Mouse (Mus musculus): ENCODE measurements at regions not wholly inside any gene's neighbourhood (a gene's known extent, or its start where the extent isn't known, plus 50 kb on each side); places are given as distances from the start of the nearest gene placed in this dataset.
A peak's percentile ranks its signal among the peaks of the same experiment; 100 is the strongest.
"Not testable (repeated sequence)": the region's sequence is repeated elsewhere in the genome, so short reads cannot be mapped to it uniquely, and the experiment has no call there.

- 10% methylated on average over 2 of the region's 2 CpGs for WGBS
- Histone ChIP-seq H3K36me3 (no peaks in the 10 kb centered on the region), H3K27me3 (ENCODE audit: insufficient read depth, poor library complexity, severe bottlenecking) (peaks cover 32% of the 10 kb centered on the region), H3K27ac (no peak overlapping the region), H3K4me3 (no peak overlapping the region), H3K4me1 (0 out of 2 replicates have a peak, but pooled peaks cover 3% of the 10 kb centered on the region), H3K9me3 (no peaks in the 10 kb centered on the region)
- DNase-seq (ENCODE audit: low spot score) = no peak
These were observed 114.2 kb downstream of the Nectin1 start for GRCm38 (mm10) chr9:43857988-43858387.

GRCm38 (mm10) chr9:43858761-43859160 lies 115.0 kb downstream of the Nectin1 start:
- peaks cover 8% of the 10 kb centered on the region for H3K4me1 ChIP-seq
- no peak overlapping the region for H3K27ac ChIP-seq
- peaks cover 39% of the 10 kb centered on the region for H3K27me3 ChIP-seq (ENCODE audit: insufficient read depth, poor library complexity, severe bottlenecking)
- H3K9me3 ChIP-seq = no peaks in the 10 kb centered on the region
- DNase-seq (ENCODE audit: low spot score) = no peak
- H3K36me3 ChIP-seq = no peaks in the 10 kb centered on the region
- no peak overlapping the region for H3K4me3 ChIP-seq
- 30% methylated on average over 6 of the region's 6 CpGs for WGBS

GRCm38 (mm10) chr9:43860264-43860663 lies 116.5 kb downstream of the Nectin1 start:
- Histone ChIP-seq H3K9me3 (no peaks in the 10 kb centered on the region), H3K4me3 (no peak overlapping the region), H3K4me1 (peaks cover 21% of the 10 kb centered on the region), H3K27me3 (ENCODE audit: insufficient read depth, poor library complexity, severe bottlenecking) (peaks cover 53% of the 10 kb centered on the region), H3K36me3 (no peaks in the 10 kb centered on the region), H3K27ac (no peak overlapping the region)
- WGBS = 89% methylated on average over 2 of the region's 2 CpGs
- no peak for DNase-seq (ENCODE audit: low spot score)

- peaks cover 50% of the 10 kb centered on the region for H3K27me3 ChIP-seq (ENCODE audit: insufficient read depth, poor library complexity, severe bottlenecking)
- no peaks in the 10 kb centered on the region for H3K9me3 ChIP-seq
- 31% methylated on average over 10 of the region's 10 CpGs for WGBS
- no peaks in the 10 kb centered on the region for H3K36me3 ChIP-seq
- H3K4me3 ChIP-seq = no peak overlapping the region
- DNase-seq (ENCODE audit: low spot score) = no peak
- peaks cover 21% of the 10 kb centered on the region for H3K4me1 ChIP-seq
- no peak overlapping the region for H3K27ac ChIP-seq
These were observed 117.6 kb downstream of the Nectin1 start for GRCm38 (mm10) chr9:43861375-43861774.

GRCm38 (mm10) chr9:43862034-43862433 lies 118.2 kb downstream of the Nectin1 start:
- H3K36me3 ChIP-seq; H3K9me3 ChIP-seq; H3K27ac ChIP-seq; DNase-seq (ENCODE audit: low spot score); H3K4me3 ChIP-seq: not testable (repeated sequence)
- peaks cover 50% of the 10 kb centered on the region for H3K27me3 ChIP-seq (ENCODE audit: insufficient read depth, poor library complexity, severe bottlenecking)
- peaks cover 21% of the 10 kb centered on the region for H3K4me1 ChIP-seq
- WGBS = 21% methylated on average over 11 of the region's 11 CpGs

- no peak for DNase-seq (ENCODE audit: low spot score)
- 1% methylated on average over 30 of the region's 30 CpGs for WGBS
- H3K4me3 ChIP-seq = peak overlapping the region; percentile 47
- peaks cover 18% of the 10 kb centered on the region for H3K4me1 ChIP-seq
- peaks cover 50% of the 10 kb centered on the region for H3K27me3 ChIP-seq (ENCODE audit: insufficient read depth, poor library complexity, severe bottlenecking)
- H3K27ac ChIP-seq = no peak overlapping the region
- no peaks in the 10 kb centered on the region for H3K9me3 ChIP-seq
- no peaks in the 10 kb centered on the region for H3K36me3 ChIP-seq
These were observed 120.0 kb downstream of the Nectin1 start for GRCm38 (mm10) chr9:43863609-43864397.

- no peak overlapping the region for H3K4me3 ChIP-seq
- H3K36me3 ChIP-seq = no peaks in the 10 kb centered on the region
- H3K4me1 ChIP-seq = peaks cover 18% of the 10 kb centered on the region
- H3K27ac ChIP-seq = no peak overlapping the region
- H3K27me3 ChIP-seq (ENCODE audit: insufficient read depth, poor library complexity, severe bottlenecking) = peaks cover 52% of the 10 kb centered on the region
- no peaks in the 10 kb centered on the region for H3K9me3 ChIP-seq
- DNase-seq (ENCODE audit: low spot score) = no peak
- WGBS = 72% methylated on average over 12 of the region's 12 CpGs
These were observed 123.0 kb downstream of the Nectin1 start for GRCm38 (mm10) chr9:43866802-43867201.

GRCm38 (mm10) chr9:43873841-43874240 lies 130.1 kb downstream of the Nectin1 start:
- no peak for DNase-seq (ENCODE audit: low spot score)
- Histone ChIP-seq H3K4me1 (no peaks in the 10 kb centered on the region), H3K36me3 (no peaks in the 10 kb centered on the region), H3K27me3 (ENCODE audit: insufficient read depth, poor library complexity, severe bottlenecking) (peaks cover 37% of the 10 kb centered on the region), H3K27ac (no peak overlapping the region), H3K9me3 (no peaks in the 10 kb centered on the region), H3K4me3 (no peak overlapping the region)
- 76% methylated on average over 2 of the region's 2 CpGs for WGBS

- 76% methylated on average over 5 of the region's 5 CpGs for WGBS
- H3K36me3 ChIP-seq = no peaks in the 10 kb centered on the region
- H3K4me1 ChIP-seq = peaks cover 3% of the 10 kb centered on the region
- no peaks in the 10 kb centered on the region for H3K9me3 ChIP-seq
- H3K27ac ChIP-seq = no peak overlapping the region
- H3K4me3 ChIP-seq = no peak overlapping the region
- H3K27me3 ChIP-seq (ENCODE audit: insufficient read depth, poor library complexity, severe bottlenecking) = peaks cover 39% of the 10 kb centered on the region
- DNase-seq (ENCODE audit: low spot score) = no peak
These were observed 130.5 kb downstream of the Nectin1 start for GRCm38 (mm10) chr9:43874332-43874731.

- WGBS = 2% methylated on average over 24 of the region's 24 CpGs
These were observed 135.6 kb downstream of the Nectin1 start for GRCm38 (mm10) chr9:43879220-43879968.

GRCm38 (mm10) chr9:43879969-43880396 lies 136.2 kb downstream of the Nectin1 start:
- Histone ChIP-seq H3K9me3 (no peaks in the 10 kb centered on the region), H3K27ac (no peak overlapping the region), H3K36me3 (no peaks in the 10 kb centered on the region), H3K4me3 (peak overlapping the region; percentile 56), H3K27me3 (ENCODE audit: insufficient read depth, poor library complexity, severe bottlenecking) (peaks cover 61% of the 10 kb centered on the region), H3K4me1 (peaks cover 15% of the 10 kb centered on the region)
- under 1% methylated on average over 26 of the region's 26 CpGs for WGBS
- DNase-seq (ENCODE audit: low spot score) = no peak

More at GRCm38 (mm10) chr9:43879220-43879968, 135.6 kb downstream of the Nectin1 start:
- Histone ChIP-seq H3K27me3 (ENCODE audit: insufficient read depth, poor library complexity, severe bottlenecking) (peaks cover 59% of the 10 kb centered on the region), H3K36me3 (no peaks in the 10 kb centered on the region), H3K4me1 (peaks cover 15% of the 10 kb centered on the region), H3K9me3 (no peaks in the 10 kb centered on the region), H3K4me3 (peak overlapping the region; percentile 56), H3K27ac (no peak overlapping the region; the same call in 1 of the 2 replicates)
- DNase-seq (ENCODE audit: low spot score) = no peak

- Histone ChIP-seq H3K27ac (no peak overlapping the region), H3K27me3 (ENCODE audit: insufficient read depth, poor library complexity, severe bottlenecking) (peaks cover 13% of the 10 kb centered on the region), H3K4me3 (no peak overlapping the region), H3K9me3 (no peaks in the 10 kb centered on the region), H3K4me1 (peaks cover 13% of the 10 kb centered on the region), H3K36me3 (no peaks in the 10 kb centered on the region)
- no peak for DNase-seq (ENCODE audit: low spot score)
- WGBS = 77% methylated on average over 6 of the region's 6 CpGs
These were observed 149.3 kb downstream of the Nectin1 start for GRCm38 (mm10) chr9:43893086-43893485.

- H3K9me3 ChIP-seq = no peaks in the 10 kb centered on the region
- no peak overlapping the region for H3K4me3 ChIP-seq
- peaks cover 37% of the 10 kb centered on the region for H3K4me1 ChIP-seq
- no peaks in the 10 kb centered on the region for H3K36me3 ChIP-seq
- no peak for DNase-seq (ENCODE audit: low spot score)
- no peak overlapping the region for H3K27ac ChIP-seq
- WGBS = 33% methylated on average over 4 of the region's 4 CpGs
- H3K27me3 ChIP-seq (ENCODE audit: insufficient read depth, poor library complexity, severe bottlenecking) = no peaks in the 10 kb centered on the region
These were observed 143.9 kb upstream of the Thy1 start for GRCm38 (mm10) chr9:43899239-43899638.

Data from heart, embryonic 10.5 days (tissue).